Mouse (Mus musculus) kidney, embryonic 14.5 days (tissue): ENCODE results near the gene Lrp8. TPM values are rescaled to one million over a fixed set of nuclear protein-coding genes. Genes with fewer than 3 reads are reported as not detected.

Experiments used
- ATAC-seq: fragments of 200-750 bp; cut with Nextera tagmentation; 2 replicates; pipeline ENCODE4 v1.8.0; 2017; ENCODE audit warnings: moderate number of reproducible peaks, mild to moderate bottlenecking, moderate TSS enrichment, moderate library complexity; ENCODE audit not compliant: low FRiP score, low TSS enrichment
- H3K27ac ChIP-seq: fragments of 300-500 bp; sonication (generic); 2 replicates; pipeline ENCODE4 v1.5.1; 2014; ENCODE audit warnings: low read depth, mild to moderate bottlenecking, low read length, moderate library complexity, mixed read lengths
- H3K27me3 ChIP-seq: fragments of 300-500 bp; sonication (generic); 2 replicates; pipeline ENCODE4 v1.6.1; 2014; ENCODE audit warnings: mild to moderate bottlenecking, low read length; ENCODE audit not compliant: control insufficient read depth, insufficient read depth
- H3K36me3 ChIP-seq: fragments of 300-500 bp; sonication (generic); 2 replicates; pipeline ENCODE4 v1.6.1; 2014; ENCODE audit warnings: low read length, mixed read lengths; ENCODE audit not compliant: control insufficient read depth, insufficient read depth
- H3K4me1 ChIP-seq: fragments of 300-500 bp; sonication (generic); 2 replicates; pipeline ENCODE4 v1.6.1; 2014; ENCODE audit warnings: low read length, mixed read lengths; ENCODE audit not compliant: control insufficient read depth, insufficient read depth
- H3K4me2 ChIP-seq: fragments of 300-500 bp; sonication (generic); replicated peaks from 2 replicates; pipeline ENCODE4 v1.6.1; 2014; ENCODE audit warnings: low read depth, mild to moderate bottlenecking, low read length
- H3K4me3 ChIP-seq: fragments of 300-500 bp; sonication (generic); 2 replicates; pipeline ENCODE4 v1.5.1; 2014; ENCODE audit warnings: mild to moderate bottlenecking, low read length
- H3K9ac ChIP-seq: fragments of 300-500 bp; sonication (generic); 2 replicates; pipeline ENCODE4 v1.6.1; 2014; ENCODE audit warnings: low read depth, mild to moderate bottlenecking, low read length, moderate library complexity
- H3K9me3 ChIP-seq: fragments of 300-500 bp; sonication (generic); 2 replicates; pipeline ENCODE4 v1.6.1; 2016; ENCODE audit warnings: low read length; ENCODE audit not compliant: control insufficient read depth
- WGBS: fragments of 180-500 bp; shearing (Covaris S2); extraction: QIAGEN DNeasy Blood & Tissue Kit; methylation state at CpG from one replicate; pipeline ENCODE4 v1.1.7; 2014; 5-methylcytosine and 5-hydroxymethylcytosine counted together
- polyA plus RNA-seq: library from polyadenylated mRNA; unstranded; fragments of >200 nt; fragmentation: Nextera tagmentation; extraction: Ambion mirVana; gene quantifications from 2 replicates; pipeline ENCODE4 v1.2.1, GENCODE M21; 2014

The Lrp8 gene
- polyA plus RNA-seq, 1 experiment from 2014 or later: 4.2 TPM

DNA sequence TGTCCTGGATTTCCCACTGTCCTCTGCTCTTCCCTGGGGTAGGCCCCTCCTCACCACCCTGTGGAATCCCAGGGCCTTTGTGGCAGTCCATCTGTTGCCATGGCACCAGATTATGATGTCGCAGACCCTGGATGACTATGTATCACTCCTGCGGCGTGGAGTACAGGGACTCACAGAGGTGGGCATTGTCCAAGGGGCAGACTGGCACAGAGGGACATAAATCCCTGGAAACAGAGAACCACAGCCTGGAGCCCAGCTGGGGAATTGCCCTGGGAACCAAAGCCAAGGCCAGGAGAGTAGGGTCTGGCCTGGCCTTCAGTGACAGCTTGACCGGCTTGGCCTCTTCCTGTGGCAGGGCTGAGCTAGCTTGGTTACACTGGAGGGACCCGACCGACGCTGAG, 28.8 kb downstream of the Lrp8 start:
- 68% methylated on average over 7 of the region's 7 CpGs for WGBS
- Histone ChIP-seq H3K4me2 (no peak overlapping the region), H3K9me3 (no peaks in the 10 kb centered on the region), H3K4me1 (peaks cover 12% of the 10 kb centered on the region), H3K9ac (no peak overlapping the region), H3K36me3 (no peaks in the 10 kb centered on the region), H3K27ac (no peak overlapping the region), H3K4me3 (no peak overlapping the region), H3K27me3 (no peaks in the 10 kb centered on the region)
- ATAC-seq: no peak

DNA sequence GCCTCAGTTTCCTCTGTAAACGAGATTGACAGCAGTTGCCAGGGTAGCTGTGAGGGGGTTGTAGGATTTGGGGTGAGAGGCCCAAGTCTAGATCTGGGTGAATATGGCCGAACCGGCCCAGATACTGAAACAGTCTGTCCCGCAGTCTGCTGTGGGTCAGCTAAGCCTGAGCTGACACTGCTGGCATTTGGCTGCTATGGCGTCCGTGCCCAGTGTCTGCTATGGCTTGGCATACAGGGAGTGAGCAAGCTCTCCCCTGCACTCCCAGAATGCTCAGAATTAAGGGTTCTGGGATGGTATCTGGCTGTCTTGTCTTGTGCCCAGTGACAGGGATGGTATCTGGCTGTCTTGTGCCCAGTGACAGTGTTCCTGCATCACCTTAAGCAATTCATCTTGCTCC, 29.6 kb downstream of the Lrp8 start:
- no peak for ATAC-seq
- Histone ChIP-seq H3K27me3 (no peaks in the 10 kb centered on the region), H3K4me1 (peaks cover 12% of the 10 kb centered on the region), H3K9me3 (no peaks in the 10 kb centered on the region), H3K4me3 (no peak overlapping the region), H3K4me2 (no peak overlapping the region), H3K27ac (no peak overlapping the region), H3K36me3 (no peaks in the 10 kb centered on the region), H3K9ac (no peak overlapping the region)
- 91% methylated on average over 6 of the region's 6 CpGs for WGBS

DNA sequence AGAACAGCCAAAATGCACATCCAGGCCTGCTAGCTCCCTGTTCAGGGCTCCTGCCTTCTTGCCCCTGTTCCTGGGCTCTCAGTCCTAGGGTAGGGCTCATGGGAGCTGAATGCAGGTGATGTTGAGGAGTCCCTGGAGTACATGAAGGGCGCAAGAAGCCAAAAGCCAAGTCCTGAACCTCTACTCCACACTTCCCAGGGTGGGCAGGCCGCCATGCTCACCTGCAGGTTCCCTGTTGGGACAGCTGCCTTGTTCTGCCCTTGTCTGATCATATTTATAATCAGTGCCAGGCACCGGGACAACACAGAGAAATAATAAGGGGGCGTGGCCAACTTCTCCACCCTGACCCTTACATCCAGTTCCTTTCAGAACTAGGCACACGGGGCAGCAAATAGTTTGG, 31.5 kb downstream of the Lrp8 start:
- Histone ChIP-seq H3K4me1 (peaks cover 12% of the 10 kb centered on the region), H3K27ac (no peak overlapping the region), H3K36me3 (no peaks in the 10 kb centered on the region), H3K27me3 (no peaks in the 10 kb centered on the region), H3K9me3 (no peaks in the 10 kb centered on the region), H3K4me3 (no peak overlapping the region), H3K4me2 (no peak overlapping the region), H3K9ac (no peak overlapping the region)
- ATAC-seq: no peak
- WGBS: 87% methylated on average over 5 of the region's 5 CpGs

DNA sequence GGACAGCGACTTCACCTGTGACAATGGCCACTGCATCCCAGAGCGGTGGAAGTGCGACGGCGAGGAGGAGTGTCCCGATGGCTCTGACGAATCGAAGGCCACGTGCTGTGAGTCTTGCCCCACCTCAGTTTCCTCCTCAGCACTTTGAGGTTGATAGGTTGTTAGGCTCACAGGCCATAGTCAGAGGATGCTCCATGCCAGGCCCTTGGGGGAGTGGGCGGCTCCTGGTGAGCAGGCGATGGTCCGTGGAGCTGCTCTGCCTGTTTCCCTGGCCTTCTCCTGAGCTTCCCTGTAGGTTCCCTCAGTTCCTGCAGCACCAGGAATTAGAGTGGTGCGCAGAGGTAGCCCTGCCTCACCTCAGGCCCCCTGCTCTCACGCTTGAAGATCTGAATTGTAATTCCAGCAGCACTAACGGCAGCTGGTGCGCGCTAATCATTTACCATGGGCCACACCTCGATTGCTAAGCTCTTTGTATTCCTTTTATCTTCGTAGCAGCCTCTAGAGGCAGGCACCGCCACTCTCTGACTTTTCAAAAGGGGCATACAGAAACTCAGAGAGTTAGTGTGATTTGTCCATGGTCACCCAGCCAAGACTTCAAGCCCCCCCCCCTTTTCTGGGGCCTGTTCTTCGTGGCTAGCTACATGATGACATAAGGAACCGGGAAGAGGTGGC, 32.7 kb downstream of the Lrp8 start:
- H3K9ac ChIP-seq: no peak overlapping the region
- H3K4me2 ChIP-seq: no peak overlapping the region
- H3K27me3 ChIP-seq: no peaks in the 10 kb centered on the region
- WGBS: 53% methylated on average over 22 of the region's 22 CpGs
- H3K9me3 ChIP-seq: no peaks in the 10 kb centered on the region
- 0 out of 2 replicates have a peak, but pooled peaks cover 5% of the 10 kb centered on the region for H3K4me1 ChIP-seq
- no peak overlapping the region for H3K27ac ChIP-seq
- H3K4me3 ChIP-seq: no peak overlapping the region
- ATAC-seq: peak; percentile 21; the same call in 1 of the 2 replicates
- H3K36me3 ChIP-seq: no peaks in the 10 kb centered on the region

DNA sequence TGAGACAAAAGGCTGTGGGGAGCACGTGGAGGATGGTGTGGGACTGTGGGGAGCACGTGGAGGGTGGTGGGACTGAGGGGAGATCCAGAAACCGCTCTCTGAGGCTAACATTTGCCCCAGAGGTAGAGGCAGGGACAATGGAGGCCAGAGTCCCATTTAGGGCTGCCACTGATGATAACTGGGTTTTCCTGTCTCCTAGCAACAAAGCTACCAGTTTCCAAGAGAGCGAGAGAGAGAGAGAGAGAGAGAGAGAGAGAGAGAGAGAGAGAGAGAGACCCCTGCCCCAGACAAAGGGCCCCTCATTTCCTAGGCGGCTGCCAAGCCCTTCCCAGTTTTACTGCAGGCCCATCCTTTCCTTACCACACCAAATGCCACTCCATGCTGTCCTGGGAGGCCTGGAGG, 33.4 kb downstream of the Lrp8 start:
- no peak overlapping the region for H3K9ac ChIP-seq
- no peaks in the 10 kb centered on the region for H3K27me3 ChIP-seq
- no peaks in the 10 kb centered on the region for H3K9me3 ChIP-seq
- no peaks in the 10 kb centered on the region for H3K36me3 ChIP-seq
- H3K27ac ChIP-seq: no peak overlapping the region
- no peak overlapping the region for H3K4me3 ChIP-seq
- 0 out of 2 replicates have a peak, but pooled peaks cover 5% of the 10 kb centered on the region for H3K4me1 ChIP-seq
- ATAC-seq: no peak
- no peak overlapping the region for H3K4me2 ChIP-seq
- WGBS: 56% methylated on average over 5 of the region's 5 CpGs

DNA sequence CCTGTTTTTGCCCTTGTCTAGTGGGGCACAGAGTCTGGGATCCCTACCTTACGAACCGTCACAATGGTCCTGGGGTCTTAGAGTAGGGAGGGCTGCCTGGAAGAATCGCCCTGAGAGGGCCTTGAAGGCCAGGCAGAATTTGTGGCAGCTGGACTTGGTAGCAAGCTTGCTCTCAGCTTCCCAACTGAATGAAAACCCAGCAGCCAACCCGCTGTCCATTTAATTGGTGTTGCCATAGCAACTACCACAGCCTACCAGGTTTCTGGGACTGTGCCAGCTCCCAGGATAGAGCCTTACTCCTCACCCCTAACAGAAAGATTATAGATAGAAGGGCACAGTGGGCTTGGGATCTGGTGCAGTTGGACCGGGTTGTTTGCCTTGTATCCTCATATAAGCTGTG, 34.7 kb downstream of the Lrp8 start:
- Histone ChIP-seq H3K9ac (no peak overlapping the region), H3K4me3 (no peak overlapping the region), H3K4me2 (no peak overlapping the region), H3K4me1 (0 out of 2 replicates have a peak, but pooled peaks cover 5% of the 10 kb centered on the region), H3K27ac (no peak overlapping the region), H3K9me3 (no peaks in the 10 kb centered on the region), H3K27me3 (no peaks in the 10 kb centered on the region), H3K36me3 (no peaks in the 10 kb centered on the region)
- ATAC-seq: no peak
- 87% methylated on average over 5 of the region's 5 CpGs for WGBS

DNA sequence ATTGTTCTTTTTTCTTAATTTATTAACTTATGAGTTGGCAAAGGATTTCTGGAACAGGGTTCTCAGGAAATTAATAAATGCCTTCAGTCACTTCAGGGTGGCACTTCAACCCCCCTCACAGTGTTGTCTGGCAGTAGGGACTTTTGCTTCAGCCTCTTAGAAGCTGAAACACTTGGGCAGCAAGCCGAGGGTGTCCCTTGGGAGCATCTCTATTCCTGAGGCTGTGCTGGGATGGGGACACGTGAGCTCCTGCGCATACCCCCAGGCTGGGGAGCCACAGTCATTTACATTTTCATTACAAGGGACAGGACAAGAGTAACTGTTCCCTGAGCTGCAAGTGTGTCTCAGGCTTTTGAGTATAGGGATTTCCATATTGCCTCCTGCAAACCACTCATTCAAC, 35.8 kb downstream of the Lrp8 start:
- Histone ChIP-seq H3K4me1 (0 out of 2 replicates have a peak, but pooled peaks cover 5% of the 10 kb centered on the region), H3K27ac (no peak overlapping the region), H3K9me3 (no peaks in the 10 kb centered on the region), H3K27me3 (no peaks in the 10 kb centered on the region), H3K4me3 (no peak overlapping the region), H3K4me2 (no peak overlapping the region), H3K9ac (no peak overlapping the region), H3K36me3 (no peaks in the 10 kb centered on the region)
- 96% methylated on average over 3 of the region's 3 CpGs for WGBS
- ATAC-seq: no peak

DNA sequence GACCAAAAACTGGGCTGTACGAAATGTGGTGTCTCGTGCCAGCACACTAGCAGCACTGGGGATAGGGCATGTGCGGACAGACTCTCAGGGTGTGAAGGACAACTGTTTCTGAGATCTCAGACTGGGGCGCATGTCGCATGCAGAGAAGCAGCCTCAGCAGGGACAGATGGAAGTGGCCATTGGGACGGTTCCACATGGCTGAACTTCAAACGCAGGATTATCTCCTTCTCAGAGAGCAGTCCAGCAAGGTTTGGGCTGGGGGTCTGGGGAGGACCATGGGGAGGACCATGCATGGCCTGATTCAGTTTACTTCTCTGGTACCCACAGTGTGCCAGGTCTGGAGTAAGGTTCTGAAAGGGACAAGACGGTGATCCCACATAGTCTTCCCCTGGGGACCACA, 41.6 kb downstream of the Lrp8 start:
- Histone ChIP-seq H3K27me3 (peaks cover 6% of the 10 kb centered on the region), H3K4me3 (no peak overlapping the region), H3K36me3 (no peaks in the 10 kb centered on the region), H3K4me2 (no peak overlapping the region), H3K4me1 (no peaks in the 10 kb centered on the region), H3K27ac (no peak overlapping the region), H3K9me3 (no peaks in the 10 kb centered on the region), H3K9ac (no peak overlapping the region)
- WGBS: 75% methylated on average over 8 of the region's 8 CpGs
- ATAC-seq: no peak

DNA sequence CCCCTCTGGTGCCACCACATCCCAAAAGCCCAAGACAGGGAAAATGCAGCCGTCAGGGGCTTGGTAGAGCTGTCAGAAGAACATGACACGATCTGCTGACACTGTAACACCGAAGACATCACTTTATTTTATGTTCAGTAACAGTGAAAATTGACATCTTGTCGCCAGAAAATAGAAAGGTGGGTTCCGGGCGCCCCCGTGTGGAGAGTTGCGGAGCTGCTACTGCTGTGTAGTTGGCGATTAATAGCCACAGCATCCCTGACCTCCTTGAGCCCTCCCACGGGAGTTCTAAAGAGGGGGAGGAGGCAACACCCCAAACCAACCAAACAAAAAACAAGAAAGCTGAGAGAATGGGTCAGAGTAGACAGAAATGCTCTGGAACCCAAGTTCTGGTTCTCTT, 42.9 kb downstream of the Lrp8 start:
- ATAC-seq: 0 out of 2 replicates have a peak, but pooled peaks have one; percentile 10
- H3K4me1 ChIP-seq: no peaks in the 10 kb centered on the region
- 2% methylated on average over 10 of the region's 10 CpGs for WGBS
- no peak overlapping the region for H3K4me2 ChIP-seq
- H3K27me3 ChIP-seq: peaks cover 6% of the 10 kb centered on the region
- H3K9ac ChIP-seq: no peak overlapping the region
- no peaks in the 10 kb centered on the region for H3K36me3 ChIP-seq
- H3K27ac ChIP-seq: no peak overlapping the region
- H3K4me3 ChIP-seq: no peak overlapping the region
- H3K9me3 ChIP-seq: no peaks in the 10 kb centered on the region
